Mouse (Mus musculus) left cerebral cortex, postnatal 14 days (tissue): ENCODE data around the gene Pknox2. TPM values are rescaled to one million over a fixed set of nuclear protein-coding genes. Genes with fewer than 3 reads are reported as not detected.

Experiments
- DNase-seq, 2 experiments: peaks; one replicate each; pipeline ENCODE4 v3.0.0; 2021 to 2022; ENCODE audit warnings: low spot score in 2 of 2, mixed read lengths in 1 of 2
- intact Hi-C: fragments of 180-260 bp; cut with DNase I; formaldehyde crosslinking; loops from one replicate; pipeline ENCODE4 v1.15.1; 2025
- total RNA-seq, 2 experiments: library from RNA; stranded (reverse); gene quantifications; 2 replicates each; pipeline ENCODE4 v1.2.3; 2021

Gene Pknox2
- total RNA-seq, 2 experiments from 2014 or later, result 77.8 to 78.8 TPM

DNA sequence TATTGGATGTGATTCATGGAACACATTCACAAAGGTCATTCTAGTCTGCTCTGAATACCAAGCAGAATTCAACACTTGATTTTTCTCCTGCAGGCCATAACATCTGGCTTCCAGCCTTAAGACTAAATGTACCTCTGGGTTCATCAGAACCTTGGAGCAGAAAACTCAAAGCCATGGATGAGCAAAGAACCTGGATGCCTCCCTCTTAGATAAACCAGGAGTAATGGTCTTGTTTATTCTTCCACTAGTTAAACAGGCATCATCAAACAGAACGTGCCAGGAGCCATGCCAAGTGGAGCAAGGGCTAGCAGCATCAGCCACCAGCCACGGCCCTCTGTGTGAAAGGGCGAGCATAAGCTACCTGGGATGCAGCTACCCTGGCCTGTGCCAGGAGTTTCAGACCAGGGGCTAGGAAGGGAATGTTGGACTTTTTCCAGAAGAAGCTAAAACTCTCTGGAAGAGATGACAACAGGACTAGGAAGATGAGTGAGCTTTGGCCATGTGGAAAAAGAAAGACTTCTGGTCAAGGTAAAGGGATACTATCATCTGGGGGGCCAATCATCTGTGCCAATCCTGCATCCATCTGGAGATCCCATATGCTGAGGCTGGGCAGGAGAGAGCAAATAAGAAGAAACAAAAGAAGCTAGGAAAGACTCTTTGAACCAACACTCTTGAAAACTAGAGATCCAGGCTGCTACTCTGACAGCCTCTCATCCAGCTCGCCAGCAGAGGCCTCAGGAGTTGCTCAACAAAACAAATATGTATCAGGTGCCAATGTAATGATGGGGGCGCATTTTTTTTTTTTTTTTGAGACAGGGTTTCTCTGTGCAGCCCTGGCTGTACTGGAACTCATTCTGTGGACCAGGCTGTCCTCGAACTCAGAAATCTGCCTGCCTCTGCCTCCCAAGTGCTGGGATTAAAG lies 77.6 kb downstream of the Pknox2 start:
- intact Hi-C loops, result no loop called here
- DNase-seq, result no peak

DNA sequence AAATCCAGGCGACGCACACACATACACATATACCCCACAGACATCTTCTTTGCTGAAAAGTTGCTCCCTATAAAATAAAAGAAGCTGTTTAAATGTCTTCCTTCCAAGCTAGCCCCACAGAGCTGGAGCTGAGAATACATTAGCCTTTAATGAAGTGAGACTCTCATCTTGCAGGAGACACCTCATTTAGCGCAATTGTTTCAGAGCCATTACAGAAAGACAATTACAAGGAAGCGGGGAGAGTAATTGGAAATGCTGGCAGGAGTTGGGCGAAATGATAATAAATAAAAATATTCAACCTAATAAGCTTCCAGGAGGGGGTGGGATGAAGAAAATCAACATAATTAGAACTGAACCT lies 79.8 kb downstream of the Pknox2 start:
- intact Hi-C loops, result no loop called here
- DNase-seq, result no peak

DNA sequence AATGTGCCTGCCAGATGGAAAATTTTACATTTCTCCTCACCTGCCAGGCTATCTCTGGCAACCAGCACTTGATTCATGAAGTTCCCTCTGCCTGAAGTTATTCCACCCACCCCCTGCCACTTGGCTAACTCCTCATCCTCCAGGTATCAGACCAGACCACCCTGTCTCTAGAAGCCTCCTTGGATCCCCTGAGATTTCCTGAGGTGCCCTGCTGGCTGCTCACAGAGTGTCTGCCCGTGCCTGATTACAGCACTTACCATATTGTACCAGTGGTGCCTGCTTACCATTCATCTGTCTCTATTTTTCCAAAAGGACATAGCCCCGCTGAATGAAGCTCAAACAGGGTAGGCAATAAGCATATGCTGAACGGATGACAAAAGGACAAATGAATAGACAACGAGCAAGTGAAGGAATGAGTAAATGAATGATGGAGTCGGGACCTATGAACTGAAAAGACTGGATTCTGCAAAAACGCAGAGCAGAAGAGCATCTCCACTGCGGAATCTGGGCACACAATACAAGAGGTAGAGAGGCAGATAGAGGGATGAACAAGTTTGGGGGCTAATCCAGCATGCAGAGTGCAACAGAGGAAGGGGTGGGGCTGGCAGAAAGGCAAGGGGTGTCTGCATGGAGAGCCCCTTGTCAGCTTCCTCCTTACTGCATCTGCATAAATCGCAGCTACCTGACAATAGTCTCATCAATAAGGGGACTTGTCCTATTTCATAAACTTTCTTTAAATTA lies 80.3 kb downstream of the Pknox2 start:
- intact Hi-C loops, result no loop called here
- no peak for DNase-seq

DNA sequence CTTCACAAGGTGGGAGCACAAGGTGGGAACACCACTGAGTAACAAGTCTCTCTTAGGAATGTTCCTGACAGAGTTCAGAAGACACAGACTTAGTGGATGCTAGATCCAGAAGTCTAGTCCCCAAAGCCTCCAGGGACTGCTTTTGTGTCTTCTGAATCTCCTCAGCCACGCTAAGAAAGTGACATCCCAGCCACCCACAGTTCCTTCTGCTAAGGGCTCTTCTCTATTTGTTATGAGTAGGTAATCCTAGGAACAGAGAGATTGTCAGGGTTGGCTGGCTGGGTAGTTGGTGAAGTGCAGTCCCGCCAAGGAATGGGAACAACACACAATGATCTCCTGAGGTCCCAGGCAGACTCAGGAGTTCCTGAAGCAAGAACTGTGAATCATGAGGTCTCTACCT lies 85.6 kb downstream of the Pknox2 start:
- intact Hi-C loops, result no loop called here
- DNase-seq, result no peak

DNA sequence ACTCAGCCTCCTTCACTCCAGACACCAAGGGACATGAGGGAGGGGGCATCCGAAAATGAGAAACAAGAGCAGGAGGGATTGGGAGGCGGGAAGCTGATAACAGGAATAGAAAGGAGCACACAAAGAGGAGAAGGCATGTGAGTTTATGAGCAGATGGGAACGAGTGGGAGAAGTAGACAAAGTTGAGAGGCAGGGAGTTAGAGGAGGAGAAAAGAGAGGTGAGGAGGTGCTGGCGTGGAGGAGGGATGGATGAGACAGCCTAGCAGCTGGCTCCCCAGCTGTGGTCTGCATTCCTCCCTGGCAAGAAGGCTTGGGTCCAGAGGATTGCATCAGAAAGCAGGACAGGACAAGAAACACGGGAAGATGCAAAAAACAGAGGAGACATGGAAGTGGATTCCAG lies 92.5 kb downstream of the Pknox2 start:
- intact Hi-C loops, result no loop called here

DNA sequence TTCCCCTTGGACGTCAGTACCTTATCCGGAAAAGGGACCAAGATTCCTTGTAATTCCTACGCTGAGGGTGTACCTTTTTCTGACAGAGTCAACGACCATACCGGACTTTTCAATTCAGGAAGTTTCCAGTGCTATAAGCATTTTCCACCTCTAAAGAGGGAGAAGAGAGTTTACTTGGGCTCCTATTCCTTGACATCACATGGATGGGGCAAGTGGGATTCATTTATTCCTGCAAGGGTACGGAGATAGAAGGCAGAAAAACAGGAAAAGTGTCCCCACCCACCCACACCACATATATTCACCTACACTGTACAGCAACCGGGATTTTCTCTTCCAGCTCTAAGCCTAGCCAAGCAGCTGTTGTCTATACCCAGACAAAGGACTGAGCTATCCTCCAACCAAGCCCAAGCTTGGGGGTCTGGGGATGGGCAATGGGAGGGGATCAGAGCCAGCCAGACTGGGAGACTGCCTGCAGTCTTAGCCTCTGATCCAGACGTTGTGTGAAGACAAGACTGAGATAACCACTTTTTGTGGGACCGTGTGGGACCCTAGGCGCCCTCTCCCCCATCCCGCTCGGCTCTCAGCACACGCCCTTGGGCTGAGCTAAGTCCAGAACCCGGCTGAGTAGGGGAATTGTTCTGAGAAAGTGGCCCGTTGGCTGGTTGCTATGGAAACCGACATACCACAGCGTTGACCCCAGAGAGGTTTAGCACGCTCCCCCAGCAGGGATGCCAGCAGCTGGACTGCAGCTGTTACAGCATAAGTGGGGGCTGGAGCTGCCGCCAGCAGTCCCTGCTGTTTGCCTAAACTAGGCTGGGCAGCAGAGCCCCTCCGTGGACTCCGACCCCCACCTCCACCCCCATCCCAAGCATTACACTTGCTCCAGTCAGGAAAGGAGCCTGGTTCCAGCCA lies 93.3 kb downstream of the Pknox2 start:
- intact Hi-C loops, result no loop called here
- DNase-seq, result peak in 1 of 2 experiments; percentile 69

More for the DNA sequence above, 92.5 kb downstream of the Pknox2 start:
- peak; percentile 44 to 50 for DNase-seq

DNA sequence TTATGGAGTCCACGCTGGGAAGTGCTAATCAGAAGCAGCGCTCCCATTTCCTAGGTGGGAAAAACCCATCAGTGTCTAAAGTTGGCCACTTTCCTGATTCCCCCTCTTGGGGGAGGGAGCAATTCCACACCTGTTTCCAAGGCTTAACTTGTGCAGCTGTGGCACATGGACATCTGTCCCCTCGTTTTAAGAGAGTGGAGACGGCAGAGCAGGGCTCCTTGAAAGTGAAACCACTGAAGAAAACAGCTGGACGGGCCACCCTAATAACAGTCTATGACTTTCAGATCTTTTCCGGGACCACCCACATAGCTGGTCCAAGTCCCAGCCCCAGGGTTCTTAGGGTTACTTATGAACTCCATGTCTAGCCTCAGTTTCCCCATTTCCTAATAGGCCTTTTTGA lies 94.2 kb downstream of the Pknox2 start:
- intact Hi-C loops, result no loop called here
- DNase-seq, result no peak

DNA sequence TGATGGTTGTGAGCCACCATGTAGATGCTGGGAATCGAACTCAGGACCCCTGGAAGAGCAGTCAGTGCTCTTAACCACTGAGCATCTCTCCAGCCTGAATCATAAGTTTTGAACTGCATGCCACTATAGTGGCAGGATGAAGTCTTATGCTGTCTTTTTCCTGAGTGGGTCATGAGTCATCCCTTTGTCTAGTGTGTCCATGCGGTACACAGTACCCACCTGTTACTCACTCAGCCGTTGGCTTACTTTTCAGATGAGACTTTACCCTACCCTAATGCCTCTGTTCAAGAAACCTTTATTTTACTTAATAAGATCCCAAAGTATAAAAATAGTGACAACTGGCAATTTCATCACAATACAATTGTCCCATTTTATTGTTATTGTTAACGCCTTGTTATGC lies 95.5 kb downstream of the Pknox2 start:
- intact Hi-C loops, result no loop called here
- DNase-seq, result no peak

GRCm38 (mm10) chr9:37047490-37047889 lies 99.7 kb downstream of the Pknox2 start:
- intact Hi-C loops, result no loop called here
- no peak for DNase-seq

- DNase-seq, result no peak
- intact Hi-C loops, result no loop called here
Measured at GRCm38 (mm10) chr9:37045875-37046274, 101.3 kb downstream of the Pknox2 start.

DNA sequence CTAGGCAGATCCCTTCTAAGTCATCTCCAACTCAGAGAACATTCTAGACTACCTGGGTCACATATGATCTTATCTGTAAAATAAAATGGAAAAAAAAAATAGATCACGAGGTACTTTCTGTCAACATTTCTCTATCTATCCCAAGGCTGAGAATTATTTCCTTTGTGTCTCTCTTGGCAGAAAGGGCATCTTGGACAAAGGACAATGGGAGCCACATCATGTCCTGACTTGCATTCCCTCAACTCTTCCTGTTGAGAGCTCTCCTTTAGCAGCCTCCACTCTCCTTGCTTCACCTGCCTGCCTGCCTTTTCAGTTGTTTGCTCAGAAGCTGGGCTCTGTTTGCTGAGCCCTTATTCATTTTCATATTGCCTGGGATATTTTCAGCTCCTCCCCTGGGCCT lies 103.0 kb downstream of the Pknox2 start:
- DNase-seq, result no peak
- intact Hi-C loops, result no loop called here

DNA sequence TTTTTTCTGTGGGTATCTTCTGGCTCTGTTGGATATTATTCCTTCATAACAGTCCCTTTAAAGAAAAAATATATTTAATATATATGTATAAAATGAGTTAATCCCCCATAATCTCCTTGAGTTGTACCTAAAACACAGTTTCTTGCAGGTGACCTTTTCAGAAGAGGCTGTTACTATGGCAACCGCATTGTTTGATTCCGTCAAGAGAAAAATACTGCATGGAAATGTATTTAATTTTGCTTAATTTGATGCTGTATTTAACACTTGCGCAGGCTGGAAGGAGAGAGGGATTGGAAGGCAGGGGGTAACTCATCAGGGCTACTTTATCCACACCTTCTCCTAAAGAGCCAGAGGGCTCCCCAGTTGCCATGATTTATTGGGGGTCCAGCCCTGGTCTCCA lies 108.3 kb downstream of the Pknox2 start:
- intact Hi-C loops, result loop anchor here (10.0 kb wide), 1 partner anchor 106 kb away; the partner anchor contains the start of gene Pknox2
- peak in 1 of 2 experiments; percentile 46 for DNase-seq

DNA sequence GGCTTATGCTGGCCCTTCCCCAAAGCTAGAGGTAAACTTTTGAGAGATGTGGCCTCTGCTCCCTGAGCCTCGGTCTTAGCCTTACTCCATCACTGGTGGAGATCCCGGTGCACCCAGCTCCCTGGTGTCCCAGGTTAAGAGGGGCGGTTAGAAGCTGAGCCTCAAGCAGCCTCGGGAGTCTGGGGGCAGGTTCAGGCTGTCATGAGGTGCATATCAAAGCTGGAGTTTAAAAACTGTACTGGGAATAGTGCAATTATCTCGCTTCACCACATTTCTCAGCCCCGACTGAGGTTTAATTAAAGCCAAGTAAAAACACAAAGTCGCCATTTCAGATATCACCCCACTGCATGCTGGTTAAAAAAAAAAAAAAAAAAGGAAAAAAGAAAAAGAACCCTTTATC lies 108.8 kb downstream of the Pknox2 start:
- intact Hi-C loops, result loop anchor here (10.0 kb wide), 1 partner anchor 106 kb away; the partner anchor contains the start of gene Pknox2
- DNase-seq, result no peak

DNA sequence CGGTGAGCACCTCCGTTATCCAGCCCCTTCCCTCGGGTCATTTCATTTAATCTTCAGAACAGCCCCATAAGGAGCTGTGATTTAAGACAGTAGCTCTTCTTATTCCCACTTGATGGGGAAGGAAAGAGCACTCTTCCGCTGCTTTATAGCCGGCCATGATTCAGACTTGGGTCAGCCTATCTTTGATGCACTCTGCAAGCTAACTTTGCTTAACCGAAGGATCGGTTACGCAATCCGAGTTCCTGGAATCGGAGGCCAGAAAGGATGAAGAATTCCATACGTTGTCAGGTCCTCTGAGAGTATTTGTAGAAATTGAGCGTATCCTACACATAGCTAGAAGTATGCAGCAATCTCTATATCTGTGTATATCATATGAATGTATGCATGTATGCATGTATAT lies 109.8 kb downstream of the Pknox2 start:
- no peak for DNase-seq
- intact Hi-C loops, result loop anchor here (10.0 kb wide), 1 partner anchor 107 kb away; the partner anchor contains the start of gene Pknox2

DNA sequence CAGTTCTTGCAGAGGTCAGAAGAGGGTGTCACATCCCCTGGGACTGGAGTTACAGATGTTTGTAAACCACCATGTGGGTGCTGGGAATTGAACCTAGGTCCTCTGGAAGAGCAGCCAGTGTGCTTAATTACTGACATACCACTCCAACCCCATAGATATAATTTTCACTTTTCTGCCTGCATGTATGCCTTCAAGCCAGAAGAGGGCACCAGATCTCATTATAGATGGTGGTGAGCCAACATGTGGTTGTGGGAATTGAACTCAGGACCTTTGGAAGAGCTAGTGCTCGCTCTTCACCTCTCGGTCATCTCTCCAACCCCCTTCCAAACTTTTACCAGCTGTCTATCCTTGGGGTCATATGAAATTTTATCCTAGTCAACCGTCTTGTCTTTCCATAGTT lies 112.0 kb downstream of the Pknox2 start:
- intact Hi-C loops, result loop anchor here (10.0 kb wide), 1 partner anchor 110 kb away; the partner anchor contains the start of gene Pknox2
- no peak for DNase-seq

GRCm38 (mm10) chr9:37034316-37034715 lies 112.9 kb downstream of the Pknox2 start:
- intact Hi-C loops, result loop anchor here (5.0 to 10.0 kb wide), 2 partner anchors 62 to 110 kb away; partner anchors contain the start of gene Pknox2
- peak in 1 of 2 experiments; percentile 39 for DNase-seq

DNA sequence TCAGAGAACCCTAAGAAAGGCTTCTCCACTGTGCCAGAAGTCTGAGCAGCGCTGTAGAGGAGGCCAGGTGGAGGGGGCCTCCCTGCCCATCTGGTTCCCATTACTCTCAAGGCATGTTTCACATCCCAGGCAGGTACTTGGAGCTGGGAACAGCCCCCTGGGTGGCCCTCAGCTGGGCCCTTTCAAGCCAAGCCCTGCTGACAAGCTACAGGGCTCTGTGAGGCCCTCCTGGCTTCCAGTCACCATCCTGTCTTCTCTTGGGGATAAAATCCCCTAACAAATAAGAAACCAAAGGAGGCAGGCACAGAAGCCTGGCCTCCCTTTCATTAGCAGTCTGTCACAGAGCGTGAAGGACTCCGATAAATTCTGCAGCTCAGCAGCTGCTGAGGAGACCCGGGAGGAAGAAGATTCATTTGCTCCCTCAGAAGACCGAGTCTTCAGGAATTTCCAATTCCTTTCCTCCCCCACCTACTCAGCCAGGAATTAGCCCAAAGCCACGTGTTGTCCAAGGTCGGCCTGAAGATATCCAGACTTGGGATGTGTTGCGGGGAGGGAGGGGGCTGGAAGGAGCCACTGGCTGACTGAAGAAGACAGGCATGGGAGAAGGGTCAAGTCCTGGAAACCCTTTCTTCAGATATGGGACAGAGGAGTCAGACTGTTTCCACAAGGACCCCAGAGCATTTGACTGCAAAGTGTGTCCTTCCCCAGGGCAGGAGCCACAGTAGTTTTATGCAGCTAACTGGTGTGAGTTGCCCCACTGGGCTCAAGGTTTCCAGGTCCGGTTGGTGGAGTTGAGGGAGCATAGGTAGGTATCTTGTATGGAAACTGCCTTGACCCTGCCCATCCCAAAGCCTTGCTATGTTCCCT lies 116.6 kb downstream of the Pknox2 start:
- intact Hi-C loops, result loop anchor here (5.0 to 10.0 kb wide), 2 partner anchors 58 to 114 kb away; partner anchors contain the start of gene Pknox2
- no peak for DNase-seq

- intact Hi-C loops, result loop anchor here (5.0 to 10.0 kb wide), 2 partner anchors 58 to 115 kb away; partner anchors contain the start of gene Pknox2
- no peak for DNase-seq
Measured at GRCm38 (mm10) chr9:37029811-37030346, 117.3 kb downstream of the Pknox2 start.
